Mouse (Mus musculus) c-Kit-positive CD71-positive TER-119-positive erythroid progenitor cells, embryonic 14.5 days (primary cell): ENCODE data around the gene Slc22a1.

ENCODE experiments used
- DNase-seq: peaks from one replicate; pipeline ENCODE4 v3.0.0-alpha.2; 2013; ENCODE audit warnings: low spot score

Slc22a1 gene

GRCm38 (mm10) chr17:12675646-12676045, at the start of gene Slc22a1:
TSS of gene Slc22a1 (minus strand) at chr17:12675829.
- DNase-seq = no peak

DNA sequence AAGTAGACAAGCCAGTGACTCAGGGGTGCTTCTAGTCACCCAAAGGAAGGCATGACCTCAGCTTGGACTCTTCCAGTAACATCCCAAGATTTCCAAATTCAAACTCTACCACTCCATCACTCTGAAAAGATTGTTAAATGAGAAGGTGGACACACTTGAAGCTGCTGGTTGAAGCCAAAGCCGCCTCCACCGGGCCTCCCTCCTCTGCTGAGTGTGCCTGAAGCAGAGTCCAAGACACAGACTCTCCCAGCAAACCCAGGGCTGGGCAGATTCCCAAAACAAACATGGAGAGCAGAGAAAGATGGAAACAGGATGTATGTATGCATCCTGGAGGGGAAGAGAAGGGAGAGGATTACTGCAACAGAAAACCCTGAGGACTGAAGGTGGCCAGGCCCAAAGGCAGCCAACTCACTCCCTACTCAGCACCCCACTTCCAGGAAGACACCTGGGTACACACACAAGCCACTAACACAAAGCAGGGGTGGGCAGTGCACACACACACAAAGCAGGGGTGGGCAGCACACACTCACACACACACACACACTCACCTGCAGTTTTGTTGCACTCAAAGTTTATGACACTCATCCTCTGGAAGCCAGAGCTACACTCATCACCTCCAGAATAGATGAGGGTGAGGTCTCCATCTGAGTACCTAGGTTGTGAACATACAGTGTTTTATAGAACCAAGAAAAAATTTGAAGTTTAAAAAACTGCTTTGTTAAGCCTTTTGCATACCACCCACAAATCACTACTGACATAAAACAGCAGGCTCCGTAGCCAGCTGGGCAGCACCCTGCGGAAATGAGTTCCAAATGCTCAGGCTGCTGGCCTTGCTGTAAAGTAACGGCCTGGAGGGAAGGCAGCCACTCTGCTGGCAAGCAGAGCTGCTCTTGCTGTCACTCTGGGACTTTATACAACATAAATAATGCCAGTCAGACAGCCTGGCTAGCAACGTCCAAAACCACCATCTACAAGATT, 49.4 kb upstream of the Slc22a1 start:
- no peak for DNase-seq

DNA sequence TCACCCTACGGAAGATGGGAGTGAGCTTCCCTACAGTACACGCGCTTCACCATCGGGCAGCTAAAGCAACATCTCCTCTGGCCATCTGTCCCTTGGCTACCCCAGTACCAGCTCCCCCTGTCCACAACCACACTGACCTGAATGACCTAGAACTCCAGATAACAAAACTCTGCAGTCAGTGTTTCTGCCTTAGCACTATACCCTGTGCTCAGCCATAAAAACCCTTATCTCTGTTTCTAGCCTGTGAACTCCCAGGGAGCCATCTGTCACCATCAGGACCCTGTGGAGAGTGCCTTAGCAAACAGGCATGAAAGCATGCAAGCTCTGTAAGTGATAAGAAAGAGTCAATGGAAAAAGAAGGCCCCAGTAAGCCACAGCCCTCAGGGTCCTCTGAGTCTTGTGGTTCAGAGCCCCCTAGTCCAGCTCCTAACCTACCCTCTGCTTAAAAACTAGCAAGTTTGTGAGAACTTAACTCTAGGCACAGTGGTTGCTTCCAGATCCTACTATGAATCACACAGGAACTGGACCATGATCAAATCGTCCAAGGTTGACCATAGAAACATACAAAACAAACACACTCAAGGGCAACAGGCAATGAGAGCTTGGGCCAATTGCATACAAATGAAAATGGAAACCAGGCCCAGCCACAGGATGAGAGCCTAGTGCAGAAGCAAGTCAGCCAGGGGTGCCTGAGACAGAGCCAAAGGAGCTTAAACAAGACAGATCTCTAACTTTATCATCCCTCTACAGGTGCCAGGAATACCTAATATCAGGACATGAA, 48.5 kb upstream of the Slc22a1 start:
- no peak for DNase-seq

- no peak for DNase-seq
Observed at GRCm38 (mm10) chr17:12722622-12723021, 47.0 kb upstream of the Slc22a1 start.

- DNase-seq = no peak
Observed at GRCm38 (mm10) chr17:12721118-12721886, 45.7 kb upstream of the Slc22a1 start.

DNA sequence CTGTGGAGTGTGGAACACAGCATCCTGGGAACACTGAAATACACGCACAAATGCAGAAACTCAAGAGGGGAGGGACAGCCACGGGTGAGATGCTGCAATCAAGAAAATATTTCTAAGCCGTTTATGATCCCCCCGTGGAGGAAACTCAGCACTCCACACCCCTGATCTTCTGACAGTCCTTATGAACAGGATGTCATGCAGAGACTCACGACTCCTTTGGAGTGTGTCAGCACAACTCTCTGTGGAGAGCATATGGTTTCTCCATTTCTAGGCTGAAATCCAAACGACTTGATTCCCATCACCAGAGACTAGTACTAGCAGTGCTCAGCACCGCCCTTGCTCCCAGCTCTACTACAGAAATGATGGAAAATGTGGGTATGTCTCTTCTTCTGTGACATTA, 42.6 kb upstream of the Slc22a1 start:
- DNase-seq = no peak

GRCm38 (mm10) chr17:12717445-12717844, 41.8 kb upstream of the Slc22a1 start:
- DNase-seq = no peak

- DNase-seq = no peak
Observed at GRCm38 (mm10) chr17:12715032-12715431, 39.4 kb upstream of the Slc22a1 start.

DNA sequence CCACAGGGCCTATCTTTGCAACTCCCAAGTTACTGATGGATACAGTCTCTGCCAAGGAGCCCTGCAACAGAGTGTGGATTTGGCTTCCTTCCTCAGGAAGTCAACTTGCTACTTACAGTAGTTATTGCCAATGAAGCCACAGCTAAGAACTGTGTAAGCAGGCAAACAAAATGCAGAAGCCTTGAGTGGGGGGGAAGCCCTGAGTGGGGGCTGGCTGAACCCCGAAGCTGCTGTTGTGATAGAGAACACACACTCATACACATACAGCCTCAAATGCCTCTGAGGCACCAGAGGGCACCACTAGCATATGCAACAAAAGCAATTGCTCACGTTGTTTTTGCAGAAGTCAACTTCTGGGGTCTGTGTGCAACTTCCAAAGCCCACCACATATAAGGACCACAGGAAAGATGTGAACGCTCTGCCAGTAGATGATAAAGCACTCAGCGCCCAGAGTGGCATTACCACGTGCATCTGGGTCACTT, 38.5 kb upstream of the Slc22a1 start:
- no peak for DNase-seq

DNA sequence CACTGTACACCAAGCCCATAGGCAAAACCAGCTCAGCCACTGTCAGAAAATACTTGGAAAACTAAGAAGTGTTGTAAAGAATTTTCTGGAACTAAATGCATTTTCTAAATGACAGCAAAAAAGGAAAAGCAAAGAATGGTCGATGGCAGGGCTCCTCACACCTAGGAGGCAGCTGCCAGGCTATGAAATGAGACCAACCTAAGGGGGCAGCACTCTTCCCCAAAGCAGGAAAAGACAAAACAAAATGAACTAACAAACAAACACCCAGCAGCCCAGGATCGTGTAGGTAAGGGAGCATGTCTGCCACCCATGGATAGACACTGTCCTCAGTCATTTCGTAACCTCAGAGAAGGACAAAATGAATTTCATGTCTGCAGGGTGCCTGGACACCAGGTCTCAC, 37.4 kb upstream of the Slc22a1 start:
- no peak for DNase-seq

DNA sequence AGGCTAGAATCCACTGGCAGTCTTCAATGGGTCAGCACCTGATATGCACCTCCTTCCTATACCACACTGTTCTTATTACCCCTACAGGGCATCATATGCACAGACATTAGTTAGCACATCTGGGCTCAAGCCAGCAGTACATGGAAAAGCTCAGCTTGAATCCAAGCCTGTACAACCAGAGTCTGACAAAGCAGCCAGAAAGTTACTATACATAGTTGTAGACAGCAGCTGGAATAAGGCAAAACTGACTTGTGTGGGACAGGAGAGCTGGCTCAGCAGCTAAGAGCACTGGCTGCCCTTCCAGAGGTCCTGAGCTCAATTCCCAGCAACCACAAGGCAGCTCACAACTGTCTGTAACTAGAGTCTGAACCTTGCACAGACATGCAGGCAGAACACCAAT, 36.6 kb upstream of the Slc22a1 start:
- no peak for DNase-seq

GRCm38 (mm10) chr17:12710976-12711375, 35.3 kb upstream of the Slc22a1 start:
- no peak for DNase-seq

DNA sequence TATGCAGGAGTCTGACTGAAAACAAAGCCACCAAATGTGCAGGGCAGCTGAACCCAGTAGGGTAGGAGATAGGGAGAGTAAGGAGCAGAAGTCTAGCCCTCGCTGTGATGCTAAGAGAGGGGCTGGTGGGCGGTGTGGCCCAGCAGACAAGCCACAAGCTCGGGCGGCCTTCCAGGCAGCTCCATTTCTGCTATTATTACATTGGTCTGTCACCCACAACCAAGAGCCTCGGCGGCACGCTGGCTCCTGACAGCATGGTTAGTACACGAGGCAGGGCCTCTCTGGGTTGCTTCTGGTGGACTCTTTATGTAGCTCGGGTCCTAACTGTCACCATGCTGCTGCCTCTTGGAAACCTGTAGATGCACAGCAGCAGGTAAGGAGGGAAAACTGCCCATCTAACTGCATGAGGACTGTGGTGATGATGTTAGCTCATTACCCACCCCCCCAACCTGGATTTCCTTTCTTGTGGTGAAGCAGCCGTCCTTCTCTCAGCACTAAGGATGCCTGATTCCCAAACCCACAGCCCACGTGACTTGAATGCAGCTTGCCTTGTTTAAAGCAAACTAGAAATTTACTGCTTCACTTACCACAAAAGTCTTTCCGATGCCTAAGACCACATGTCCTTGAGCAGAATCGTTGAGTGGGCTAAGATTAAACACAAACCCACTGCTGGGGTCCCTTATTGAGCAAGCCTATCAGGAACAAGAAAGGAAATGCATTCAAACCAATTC, 34.6 kb upstream of the Slc22a1 start:
- no peak for DNase-seq

- DNase-seq = no peak
Observed at GRCm38 (mm10) chr17:12708398-12708797, 32.8 kb upstream of the Slc22a1 start.

DNA sequence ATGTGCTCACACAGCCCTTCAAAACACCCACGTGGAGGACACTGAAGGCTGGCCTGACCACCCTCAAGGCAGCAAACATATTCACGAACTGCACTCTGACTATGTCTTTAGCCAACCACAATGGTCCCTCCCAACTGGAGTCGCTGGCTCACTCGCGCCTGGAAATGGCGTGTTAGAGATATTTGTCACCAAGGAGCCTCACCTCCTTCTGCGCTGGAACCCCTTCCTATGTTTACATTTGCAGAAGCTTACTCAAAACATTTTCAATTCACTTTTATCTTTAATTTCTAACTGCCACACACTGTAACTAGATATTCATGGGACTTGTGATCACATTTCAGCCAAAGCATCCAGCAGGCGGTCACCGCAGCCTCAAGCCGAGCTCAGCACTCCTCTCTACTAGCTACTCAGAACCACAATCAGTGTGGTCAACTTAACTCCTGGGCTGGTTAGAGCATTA, 31.0 kb upstream of the Slc22a1 start:
- DNase-seq = no peak

GRCm38 (mm10) chr17:12702901-12703300, 27.3 kb upstream of the Slc22a1 start:
- no peak for DNase-seq

- no peak for DNase-seq
Observed at GRCm38 (mm10) chr17:12700373-12700772, 24.7 kb upstream of the Slc22a1 start.

DNA sequence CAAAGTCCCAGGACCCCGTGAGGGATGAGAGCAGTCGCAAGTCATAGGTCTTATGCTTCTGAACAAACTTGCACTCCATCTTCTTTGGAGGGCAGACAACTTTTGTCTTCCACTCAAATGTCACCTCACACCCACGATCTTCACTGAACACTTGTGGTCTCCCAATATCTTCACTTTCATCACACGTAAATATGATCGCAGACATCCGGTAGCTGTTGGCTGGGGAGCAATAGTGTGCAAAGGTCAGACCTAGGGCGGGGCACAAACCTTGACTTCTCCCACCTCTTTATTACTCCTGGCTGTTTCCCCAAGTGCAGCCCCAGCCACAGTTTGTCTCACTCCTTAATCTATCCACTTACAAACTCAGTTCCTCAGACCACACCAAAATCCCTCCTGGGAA, 16.3 kb upstream of the Slc22a1 start:
- no peak for DNase-seq

GRCm38 (mm10) chr17:12689537-12689936, 13.9 kb upstream of the Slc22a1 start:
- no peak for DNase-seq

DNA sequence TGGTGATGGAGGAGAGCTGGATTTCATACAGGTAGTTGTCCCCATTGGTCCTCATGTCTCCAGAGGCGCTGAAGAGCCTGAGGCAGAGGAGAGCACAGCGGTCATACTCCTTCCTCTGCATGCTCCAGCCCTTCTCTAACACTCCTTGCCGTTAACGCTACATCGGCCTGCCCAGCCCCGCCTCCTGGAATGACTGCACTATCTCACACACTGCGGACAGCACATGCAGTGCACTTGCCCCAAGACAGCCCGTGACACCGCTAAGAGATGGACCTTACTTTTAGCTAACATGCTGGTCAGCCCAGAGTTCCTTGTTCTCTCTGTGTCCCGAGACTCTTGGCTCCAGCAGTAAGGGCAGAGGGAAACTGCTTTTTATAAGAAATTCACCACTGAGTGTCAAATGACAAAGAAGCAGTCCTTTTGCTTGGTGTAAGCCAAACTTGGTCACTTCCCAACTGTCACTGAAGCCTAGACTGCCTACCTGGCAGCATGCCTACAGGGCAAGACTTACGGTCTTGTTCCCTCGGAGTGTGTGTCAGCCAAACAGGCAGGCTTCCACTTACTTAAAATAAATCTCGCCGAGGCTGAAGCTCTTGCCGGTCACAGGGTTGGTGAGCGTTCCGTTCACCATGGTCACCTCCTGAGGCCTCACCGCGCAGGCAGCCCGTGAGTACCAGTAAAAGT, 12.9 kb upstream of the Slc22a1 start:
- DNase-seq = no peak
